Mouse (Mus musculus) inflammation-experienced regulatory T-cells, adult 6 months (primary cell): ENCODE measurements around the gene Col6a3. TPM values are rescaled to one million over a fixed set of nuclear protein-coding genes. Genes with fewer than 3 reads are reported as not detected.

Experiments
- ATAC-seq: one replicate; pipeline ENCODE4 v1.8.0; 2017
- polyA plus RNA-seq, 3 experiments: library from polyadenylated mRNA; unstranded; fragments of 100-300 nt; shearing (Covaris generic); gene quantifications; one replicate each; pipeline ENCODE4 v1.2.1; 2017

Col6a3 gene
- polyA plus RNA-seq, 3 experiments from 2014 or later, result 0.08 TPM; not detected in 2

DNA sequence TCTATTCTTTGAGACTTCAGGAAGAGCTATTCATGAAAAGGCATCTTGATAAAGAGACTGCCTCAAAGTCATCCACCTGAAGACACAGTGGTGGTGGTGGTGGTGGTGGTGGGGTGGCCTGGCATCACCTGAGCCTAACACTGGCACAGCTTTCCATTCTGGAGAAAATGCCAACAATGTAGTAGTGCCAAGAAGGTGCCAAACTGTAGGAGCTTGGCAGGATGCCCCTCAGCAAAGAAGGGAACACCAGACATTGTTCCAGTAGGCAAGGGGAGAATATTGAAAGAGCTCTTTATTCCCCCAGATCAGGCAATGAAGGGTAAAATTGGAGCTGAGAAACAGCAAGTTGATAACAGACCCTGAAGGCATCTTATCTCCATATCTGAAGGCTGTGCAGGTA, 121.8 kb downstream of the Col6a3 start:
- ATAC-seq, result no peak

DNA sequence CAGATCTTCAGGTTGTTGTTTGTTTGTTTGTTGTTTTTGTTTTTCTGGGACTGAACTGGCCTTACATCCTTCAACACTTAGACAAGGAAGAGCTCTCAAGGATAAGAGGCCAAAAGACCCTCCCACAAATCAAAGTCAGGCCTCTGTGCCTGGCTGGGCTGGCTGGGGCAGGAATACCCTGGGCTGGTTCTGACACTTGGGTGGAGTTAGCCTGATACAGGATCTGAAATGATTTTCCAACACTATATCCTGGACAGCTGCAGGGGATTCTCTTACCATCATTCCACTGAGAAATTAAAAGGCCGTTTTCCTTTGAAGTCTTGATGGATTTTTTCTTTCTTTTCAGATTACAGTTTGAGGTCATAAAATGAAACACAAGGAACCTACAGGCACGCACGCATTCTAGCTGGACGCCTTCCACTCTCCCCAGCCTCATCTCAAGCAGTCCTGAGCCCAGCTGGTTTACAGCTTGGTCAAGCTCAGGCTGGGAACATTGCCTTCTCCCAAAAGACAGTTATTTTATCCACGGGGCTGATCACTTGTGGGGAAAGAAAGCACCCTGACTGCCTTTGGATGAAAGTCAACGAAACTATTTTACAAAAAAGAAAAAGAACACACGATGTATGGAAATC, 123.0 kb downstream of the Col6a3 start:
- ATAC-seq, result no peak

GRCm38 (mm10) chr1:90718826-90719550, 124.8 kb downstream of the Col6a3 start:
- ATAC-seq, result no peak

GRCm38 (mm10) chr1:90716258-90716657, 127.5 kb downstream of the Col6a3 start:
- no peak for ATAC-seq

Other genes starting within 250 kb of the Col6a3 start
- 100 to 1,000 TPM; 103 to 141 (median 123) TPM for gene Cops8, start 241.0 kb downstream of the Col6a3 start, polyA plus RNA-seq
- not detected for gene Mlph, start 71.1 kb upstream of the Col6a3 start, polyA plus RNA-seq
- not detected for gene Prlh, start 109.1 kb upstream of the Col6a3 start, polyA plus RNA-seq
- not detected for gene Rab17, start 125.7 kb upstream of the Col6a3 start, polyA plus RNA-seq
- gene Lrrfip1, start 154.8 kb upstream of the Col6a3 start, polyA plus RNA-seq, result 100 to 1,000 TPM; 200 to 230 (median 201) TPM